Mouse (Mus musculus): ENCODE data around the gene Gm49322. TPM values are rescaled to one million over a fixed set of nuclear protein-coding genes. Genes with fewer than 3 reads are reported as not detected.

Gm49322 gene
- polyA plus RNA-seq, 1 experiment from 2014 or later: 3.9 TPM

DNA sequence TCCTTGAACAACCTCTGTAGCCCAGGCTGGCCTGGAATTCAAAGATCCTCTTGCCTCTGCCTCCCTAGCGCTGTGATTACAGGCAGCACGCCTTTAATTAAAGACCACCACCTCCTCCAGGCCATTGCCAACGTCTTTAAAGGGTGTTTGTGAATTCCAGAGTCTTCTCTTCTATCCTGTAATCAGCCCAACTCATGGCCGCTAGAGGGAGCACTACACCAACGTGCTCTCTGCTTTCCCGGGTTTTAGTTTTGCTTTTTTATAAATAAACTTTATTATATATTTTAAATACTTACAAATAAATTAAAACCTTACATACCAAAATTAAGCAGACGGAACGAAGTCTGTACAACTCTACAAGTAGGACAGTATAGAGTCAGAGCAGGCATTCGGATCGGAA lies 53.4 kb downstream of the Gm49322 start:
- 12% methylated on average over 10 of the region's 10 CpGs for WGBS
- Histone ChIP-seq H3K4me3 (replicated peaks) (0 out of 2 replicates have a peak overlapping the region, but pooled peaks have one; percentile 17), H3K27ac (no peak overlapping the region; the same call in 1 of the 2 replicates), H3K4me2 (peak overlapping the region; percentile 41; the same call in 1 of the 2 replicates), H3K4me1 (peaks cover 40% of the 10 kb centered on the region), H3K9ac (no peak overlapping the region), H3K9me3 (no peaks in the 10 kb centered on the region), H3K27me3 (replicated peaks) (no peaks in the 10 kb centered on the region), H3K36me3 (no peaks in the 10 kb centered on the region)
- no peak for ATAC-seq (ENCODE audit: insufficient read depth, low FRiP score, low read depth)

DNA sequence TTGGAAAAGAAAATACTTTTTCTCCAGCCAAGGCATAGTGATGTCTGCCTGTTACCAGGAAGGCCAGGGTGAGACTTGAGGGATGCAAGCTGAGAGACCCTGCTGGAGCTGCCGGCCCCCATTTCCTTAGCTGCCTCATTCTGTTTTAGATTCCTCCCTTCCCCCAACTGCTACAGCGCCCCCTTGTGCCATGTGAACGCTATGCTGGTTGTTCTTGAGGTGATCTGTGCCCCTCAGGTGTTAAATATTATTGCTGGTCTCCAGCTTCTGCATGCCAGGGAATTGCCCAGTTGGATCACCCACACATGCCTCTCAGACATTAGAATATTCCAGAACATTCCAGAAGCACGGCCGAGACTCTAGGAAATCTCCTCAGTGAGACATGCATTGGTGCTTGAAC lies 55.3 kb downstream of the Gm49322 start:
- Histone ChIP-seq H3K27me3 (replicated peaks) (no peaks in the 10 kb centered on the region), H3K27ac (no peak overlapping the region), H3K9ac (no peak overlapping the region), H3K9me3 (no peaks in the 10 kb centered on the region), H3K4me1 (peaks cover 44% of the 10 kb centered on the region), H3K36me3 (0 out of 2 replicates have a peak, but pooled peaks cover under 1% of the 10 kb centered on the region), H3K4me2 (no peak overlapping the region), H3K4me3 (replicated peaks) (no peak overlapping the region)
- 35% methylated on average over 5 of the region's 5 CpGs for WGBS
- ATAC-seq (ENCODE audit: insufficient read depth, low FRiP score, low read depth): no peak

DNA sequence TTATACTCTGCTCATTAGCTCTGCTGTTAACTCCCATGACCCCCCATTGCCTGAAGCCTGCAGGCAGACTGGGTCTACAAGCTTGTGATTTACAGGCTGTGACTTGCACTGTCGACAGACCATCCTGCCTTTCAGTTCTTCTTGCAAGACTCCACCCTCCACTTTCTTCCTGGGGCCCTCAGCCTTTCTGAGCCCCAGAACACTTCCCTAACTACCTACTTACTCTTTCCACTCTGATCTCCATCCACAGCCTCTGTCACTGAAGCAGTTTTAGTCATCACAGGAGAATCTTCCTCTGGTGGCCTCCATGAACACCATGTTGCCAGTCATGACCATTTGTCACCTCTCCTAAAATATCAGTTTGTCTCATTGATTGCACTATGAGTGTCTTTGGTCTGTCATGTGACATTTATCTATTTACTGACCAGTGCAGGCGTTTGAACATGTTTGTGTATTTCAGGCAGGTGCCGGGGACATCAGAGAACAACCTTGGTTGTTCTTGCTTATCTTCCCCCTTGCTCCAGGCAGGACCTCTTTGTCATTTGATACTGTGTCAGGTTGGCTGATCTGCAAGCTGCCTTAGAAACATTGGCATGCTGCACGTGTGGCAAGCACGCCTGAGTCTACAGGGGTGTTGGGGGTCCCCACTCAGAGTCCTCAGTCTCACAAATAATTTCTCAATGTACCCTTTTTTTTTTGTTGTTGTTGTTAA lies 57.8 kb downstream of the Gm49322 start:
- Histone ChIP-seq H3K36me3 (peaks cover 23% of the 10 kb centered on the region), H3K27ac (peak overlapping the region; percentile 89), H3K4me2 (no peak overlapping the region; the same call in 1 of the 2 replicates), H3K9ac (no peak overlapping the region), H3K4me3 (replicated peaks) (no peak overlapping the region), H3K9me3 (no peaks in the 10 kb centered on the region), H3K27me3 (replicated peaks) (no peaks in the 10 kb centered on the region), H3K4me1 (peaks cover 46% of the 10 kb centered on the region)
- no peak; the same call in 1 of the 2 replicates for ATAC-seq (ENCODE audit: insufficient read depth, low FRiP score, low read depth)
- 28% methylated on average over 5 of the region's 5 CpGs for WGBS

DNA sequence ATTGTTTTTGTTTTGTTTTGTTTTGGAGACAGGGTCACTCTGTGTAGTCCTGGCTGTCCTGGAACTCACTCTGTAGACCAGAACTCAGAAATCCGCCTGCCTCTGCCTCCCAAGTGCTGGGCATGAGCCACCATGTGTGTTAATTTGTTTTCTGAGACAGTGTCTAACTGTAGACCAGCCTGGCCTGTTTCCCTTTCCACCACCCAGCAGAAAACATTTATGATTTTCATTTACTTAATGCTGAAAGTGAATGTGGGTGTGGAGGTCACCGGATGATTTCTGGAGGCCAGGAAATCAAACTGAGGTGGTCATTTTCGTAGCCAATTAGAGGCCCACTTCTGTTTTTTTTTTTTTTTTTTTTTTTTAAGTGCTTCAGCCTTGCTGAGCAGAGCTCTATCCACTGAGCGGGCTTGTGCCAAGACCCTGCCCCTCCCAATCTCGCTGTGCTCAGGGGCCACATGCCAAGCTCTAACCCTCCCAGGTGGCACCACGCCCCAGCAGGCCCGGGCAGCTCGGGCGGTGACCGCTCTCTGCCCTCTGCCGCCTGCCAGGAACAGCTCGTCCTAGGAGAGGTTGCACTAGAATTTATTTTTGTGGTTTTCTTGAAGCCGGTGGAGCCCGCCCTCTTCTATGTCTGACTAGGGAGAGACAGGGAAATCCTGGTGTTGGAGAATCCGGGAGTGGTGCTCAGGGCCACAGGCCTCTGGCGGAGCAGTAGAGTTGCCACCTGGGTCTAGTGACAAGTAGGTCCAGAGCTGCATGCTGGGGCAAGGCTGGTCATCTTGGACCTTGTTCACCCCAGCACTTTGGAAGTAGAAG lies 58.6 kb downstream of the Gm49322 start:
- Histone ChIP-seq H3K9ac (no peak overlapping the region), H3K4me2 (peak overlapping the region; percentile 44), H3K27ac (peak overlapping the region; percentile 89), H3K9me3 (no peaks in the 10 kb centered on the region), H3K4me1 (peaks cover 40% of the 10 kb centered on the region), H3K27me3 (replicated peaks) (no peaks in the 10 kb centered on the region), H3K4me3 (replicated peaks) (0 out of 2 replicates have a peak overlapping the region, but pooled peaks have one; percentile 0), H3K36me3 (peaks cover 31% of the 10 kb centered on the region)
- peak; percentile 45 for ATAC-seq (ENCODE audit: insufficient read depth, low FRiP score, low read depth)
- 18% methylated on average over 16 of the region's 16 CpGs for WGBS

DNA sequence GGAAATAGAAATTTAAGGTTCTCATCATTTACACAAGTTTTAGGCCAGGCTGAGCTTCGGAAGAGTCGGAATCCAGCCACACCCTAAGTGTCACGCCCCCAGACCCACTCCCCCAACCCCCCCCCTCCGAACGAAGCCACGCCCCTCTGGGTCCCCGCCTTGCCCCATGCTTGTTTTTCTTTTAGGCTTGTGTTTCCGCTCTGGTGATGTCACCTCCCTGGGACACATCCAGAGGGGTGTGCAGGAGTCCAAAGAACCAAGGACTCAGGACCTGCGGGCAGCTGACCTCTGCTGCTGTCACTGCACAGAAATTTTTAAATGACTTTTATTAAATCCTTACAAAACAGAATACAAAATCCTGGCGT lies 59.2 kb downstream of the Gm49322 start:
- peaks cover 37% of the 10 kb centered on the region for H3K36me3 ChIP-seq
- no peak overlapping the region for H3K9ac ChIP-seq
- H3K9me3 ChIP-seq: no peaks in the 10 kb centered on the region
- peak overlapping the region; percentile 44 for H3K4me2 ChIP-seq
- H3K27ac ChIP-seq: peak overlapping the region; percentile 89
- 0 out of 2 replicates have a peak overlapping the region, but pooled peaks have one; percentile 0 for H3K4me3 ChIP-seq (replicated peaks)
- H3K27me3 ChIP-seq (replicated peaks): no peaks in the 10 kb centered on the region
- ATAC-seq (ENCODE audit: insufficient read depth, low FRiP score, low read depth): peak; percentile 41
- WGBS: 6% methylated on average over 10 of the region's 10 CpGs
- H3K4me1 ChIP-seq: peaks cover 40% of the 10 kb centered on the region

Small RNAs within 50 kb of the gene (microRNA-seq; reads per million reads assigned to microRNA genes)
- 0.77 reads per million for gene Mir6912

Other genes starting within 250 kb of the Gm49322 start
- gene Plk5, start 249.6 kb upstream of the Gm49322 start, polyA plus RNA-seq (2015; fragmentation: Nextera tagmentation; extraction: Ambion mirVana): 0.30 and 0.67 TPM in 2 replicates
- gene Mex3d, start 218.4 kb upstream of the Gm49322 start, polyA plus RNA-seq (2015; fragmentation: Nextera tagmentation; extraction: Ambion mirVana): 7.8 and 8.7 TPM in 2 replicates
- gene Mbd3, start 206.5 kb upstream of the Gm49322 start, polyA plus RNA-seq (2015; fragmentation: Nextera tagmentation; extraction: Ambion mirVana): 204 and 216 TPM in 2 replicates
- gene Uqcr11, start 199.2 kb upstream of the Gm49322 start, polyA plus RNA-seq (2015; fragmentation: Nextera tagmentation; extraction: Ambion mirVana): 724 and 753 TPM in 2 replicates
- 88.9 and 100 TPM in 2 replicates for gene Tcf3, start 172.4 kb upstream of the Gm49322 start, polyA plus RNA-seq (2015; fragmentation: Nextera tagmentation; extraction: Ambion mirVana)
- gene Onecut3, start 111.2 kb upstream of the Gm49322 start, polyA plus RNA-seq (2015; fragmentation: Nextera tagmentation; extraction: Ambion mirVana): 0.18 and 0.21 TPM in 2 replicates
- 0.19 and 0.32 TPM in 2 replicates for gene Atp8b3, start 66.9 kb upstream of the Gm49322 start, polyA plus RNA-seq (2015; fragmentation: Nextera tagmentation; extraction: Ambion mirVana)
- 23.2 and 23.3 TPM in 2 replicates for gene Rexo1, start 44.5 kb upstream of the Gm49322 start, polyA plus RNA-seq (2015; fragmentation: Nextera tagmentation; extraction: Ambion mirVana)
- gene Klf16, start 28.7 kb upstream of the Gm49322 start, polyA plus RNA-seq (2015; fragmentation: Nextera tagmentation; extraction: Ambion mirVana): 9.3 and 10.3 TPM in 2 replicates
- 102 and 103 TPM in 2 replicates for gene Abhd17a, start 15.7 kb upstream of the Gm49322 start, polyA plus RNA-seq (2015; fragmentation: Nextera tagmentation; extraction: Ambion mirVana)
- gene Scamp4, start 3.1 kb upstream of the Gm49322 start, polyA plus RNA-seq (2015; fragmentation: Nextera tagmentation; extraction: Ambion mirVana): 86.1 and 93.0 TPM in 2 replicates
- 6.1 and 6.4 TPM in 2 replicates for gene Adat3, start 3.1 kb upstream of the Gm49322 start, polyA plus RNA-seq (2015; fragmentation: Nextera tagmentation; extraction: Ambion mirVana)
- gene Csnk1g2, start 16.8 kb downstream of the Gm49322 start, polyA plus RNA-seq (2015; fragmentation: Nextera tagmentation; extraction: Ambion mirVana): 134 and 148 TPM in 2 replicates
- gene Btbd2, start 51.0 kb downstream of the Gm49322 start, polyA plus RNA-seq (2015; fragmentation: Nextera tagmentation; extraction: Ambion mirVana): 70.1 and 72.2 TPM in 2 replicates
- 83.9 and 86.3 TPM in 2 replicates for gene Mknk2, start 72.1 kb downstream of the Gm49322 start, polyA plus RNA-seq (2015; fragmentation: Nextera tagmentation; extraction: Ambion mirVana)
- 46.2 and 47.5 TPM in 2 replicates for gene Mob3a, start 96.0 kb downstream of the Gm49322 start, polyA plus RNA-seq (2015; fragmentation: Nextera tagmentation; extraction: Ambion mirVana)
- gene Izumo4, start 96.2 kb downstream of the Gm49322 start, polyA plus RNA-seq (2015; fragmentation: Nextera tagmentation; extraction: Ambion mirVana): 27.1 and 32.0 TPM in 2 replicates
- 76.1 and 82.3 TPM in 2 replicates for gene Ap3d1, start 136.2 kb downstream of the Gm49322 start, polyA plus RNA-seq (2015; fragmentation: Nextera tagmentation; extraction: Ambion mirVana)
- 17.3 and 17.4 TPM in 2 replicates for gene Dot1l, start 149.2 kb downstream of the Gm49322 start, polyA plus RNA-seq (2015; fragmentation: Nextera tagmentation; extraction: Ambion mirVana)
- gene Sf3a2, start 192.2 kb downstream of the Gm49322 start, polyA plus RNA-seq (2015; fragmentation: Nextera tagmentation; extraction: Ambion mirVana): 52.6 and 62.0 TPM in 2 replicates
- gene Plekhj1, start 192.6 kb downstream of the Gm49322 start, polyA plus RNA-seq (2015; fragmentation: Nextera tagmentation; extraction: Ambion mirVana): 117 and 118 TPM in 2 replicates
- gene Amh, start 199.2 kb downstream of the Gm49322 start, polyA plus RNA-seq (2015; fragmentation: Nextera tagmentation; extraction: Ambion mirVana): not detected in 2 replicates
- gene Jsrp1, start 207.5 kb downstream of the Gm49322 start, polyA plus RNA-seq (2015; fragmentation: Nextera tagmentation; extraction: Ambion mirVana): 1.0 and 1.4 TPM in 2 replicates
- 1,556 and 1,602 TPM in 2 replicates for gene Oaz1, start 220.6 kb downstream of the Gm49322 start, polyA plus RNA-seq (2015; fragmentation: Nextera tagmentation; extraction: Ambion mirVana)
- 0.24 TPM in 2 replicates for gene Lingo3, start 238.0 kb downstream of the Gm49322 start, polyA plus RNA-seq (2015; fragmentation: Nextera tagmentation; extraction: Ambion mirVana)
- gene Lsm7, start 249.2 kb downstream of the Gm49322 start, polyA plus RNA-seq (2015; fragmentation: Nextera tagmentation; extraction: Ambion mirVana): 245 and 261 TPM in 2 replicates
- 37.1 and 41.9 TPM in 2 replicates for gene Sppl2b, start 249.3 kb downstream of the Gm49322 start, polyA plus RNA-seq (2015; fragmentation: Nextera tagmentation; extraction: Ambion mirVana)